Mouse (Mus musculus) CH12.LX (cell line): ENCODE data around the gene Ttll5. TPM values are rescaled to one million over a fixed set of nuclear protein-coding genes. Genes with fewer than 3 reads are reported as not detected.

Experiments
- DNase-seq: peaks from one replicate; pipeline ENCODE4 v3.0.0-alpha.2; 2013; ENCODE audit errors: extremely low read depth
- H3K27ac ChIP-seq: 2 replicates; pipeline ENCODE4 v1.5.1; 2012; ENCODE audit warnings: low read depth, mild to moderate bottlenecking, control low read depth, moderate library complexity; ENCODE audit not compliant: insufficient read depth
- H3K27me3 ChIP-seq: replicated peaks from 2 replicates; pipeline ENCODE3; 2012; ENCODE audit warnings: inconsistent platforms
- H3K36me3 ChIP-seq, 2 experiments: replicated peaks in 1 of 2; 2 replicates each; pipeline versions ENCODE3 to v1.6.1; 2012; ENCODE audit warnings: inconsistent platforms in 1 of 2, low read length in 1 of 2, mild to moderate bottlenecking in 1 of 2, mixed read lengths in 1 of 2, moderate library complexity in 1 of 2; ENCODE audit not compliant: control insufficient read depth in 1 of 2, insufficient read depth in 1 of 2
- H3K4me1 ChIP-seq, 2 experiments: 2 replicates each; pipeline ENCODE4 v1.6.1; 2012; ENCODE audit warnings: inconsistent platforms in 1 of 2, moderate library complexity in 1 of 2; ENCODE audit not compliant: insufficient read depth in 2 of 2, control insufficient read depth in 1 of 2
- H3K4me2 ChIP-seq: 2 replicates; pipeline ENCODE4 v1.6.1; 2012; ENCODE audit warnings: low read depth, mild to moderate bottlenecking, control low read depth; ENCODE audit not compliant: poor library complexity, insufficient read depth, severe bottlenecking
- H3K4me3 ChIP-seq, 3 experiments: fragments of 150-350 bp in 1 of 3; sonication (generic) in 1 of 3; replicated peaks in 1 of 3; 2 replicates each; pipeline versions ENCODE3 to v1.5.1; 2011 to 2012; ENCODE audit warnings: low read depth in 2 of 3, low read length in 2 of 3, mild to moderate bottlenecking in 2 of 3, moderate library complexity in 2 of 3, control low read depth in 1 of 3, improper control_type of control experiment in 1 of 3, inconsistent platforms in 1 of 3, mixed read lengths in 1 of 3; ENCODE audit not compliant: poor library complexity in 1 of 3
- H3K79me2 ChIP-seq: replicated peaks from 2 replicates; pipeline ENCODE4 v1.6.1; 2012; ENCODE audit warnings: mild to moderate bottlenecking, moderate library complexity; ENCODE audit not compliant: control insufficient read depth, poor library complexity, insufficient read depth, severe bottlenecking; ENCODE audit errors: extremely low read depth
- H3K9ac ChIP-seq: 2 replicates; pipeline ENCODE4 v1.6.1; 2012; ENCODE audit warnings: low read depth, mild to moderate bottlenecking, control low read depth, moderate library complexity; ENCODE audit not compliant: insufficient read depth
- H3K9me3 ChIP-seq: replicated peaks from 2 replicates; pipeline ENCODE3; 2012; ENCODE audit warnings: low read length, inconsistent platforms, mixed read lengths
- BHLHE40 ChIP-seq: IDR thresholded peaks from 2 replicates; pipeline ENCODE4 v1.6.1; 2011; ENCODE audit warnings: mild to moderate bottlenecking, low read depth, low read length, improper control_type of control experiment
- CHD1 ChIP-seq: IDR thresholded peaks from 2 replicates; pipeline ENCODE4 v1.6.1; 2012; ENCODE audit warnings: low read depth, low read length, improper control_type of control experiment, inconsistent platforms
- CHD2 ChIP-seq: IDR thresholded peaks from 2 replicates; pipeline ENCODE4 v1.6.1; 2011; ENCODE audit warnings: low read length, improper control_type of control experiment
- CTCF ChIP-seq, 2 experiments: IDR thresholded peaks in 1 of 2; conservative IDR thresholded peaks in 1 of 2; 2 replicates each; pipeline ENCODE4 v1.5.1; 2011 to 2012; ENCODE audit warnings: low read depth in 2 of 2, low read length in 2 of 2, improper control_type of control experiment in 1 of 2, inconsistent platforms in 1 of 2, mild to moderate bottlenecking in 1 of 2, moderate library complexity in 1 of 2
- E2F4 ChIP-seq: IDR thresholded peaks from 2 replicates; pipeline ENCODE4 v1.6.1; 2011; ENCODE audit warnings: low read depth, low read length, improper control_type of control experiment; ENCODE audit not compliant: insufficient replicate concordance
- ELF1 ChIP-seq: IDR thresholded peaks from 2 replicates; pipeline ENCODE4 v1.6.1; 2014; ENCODE audit warnings: low read depth, mild to moderate bottlenecking, inconsistent platforms, low read length, improper control_type of control experiment
- ETS1 ChIP-seq: conservative IDR thresholded peaks from 2 replicates; pipeline ENCODE4 v1.6.1; 2012; ENCODE audit warnings: low read depth, mild to moderate bottlenecking, inconsistent platforms, low read length, improper control_type of control experiment, moderate library complexity
- GABPA ChIP-seq: IDR thresholded peaks from 2 replicates; pipeline ENCODE4 v1.6.1; 2012; ENCODE audit warnings: low read depth, low read length, improper control_type of control experiment, inconsistent platforms; ENCODE audit not compliant: insufficient replicate concordance
- HCFC1 ChIP-seq: IDR thresholded peaks from 2 replicates; pipeline ENCODE4 v1.6.1; 2012; ENCODE audit warnings: low read depth, mild to moderate bottlenecking, inconsistent platforms, low read length, improper control_type of control experiment
- IRF4 ChIP-seq: IDR thresholded peaks from 2 replicates; pipeline ENCODE4 v1.6.1; 2014; ENCODE audit warnings: low read depth, mild to moderate bottlenecking, inconsistent platforms, low read length, improper control_type of control experiment
- JUN ChIP-seq: IDR thresholded peaks from 2 replicates; pipeline ENCODE4 v1.6.1; 2011; ENCODE audit warnings: low read depth, mild to moderate bottlenecking, low read length, improper control_type of control experiment, moderate library complexity; ENCODE audit not compliant: insufficient read depth
- KAT2A ChIP-seq: IDR thresholded peaks from 2 replicates; pipeline ENCODE4 v1.6.1; 2012; ENCODE audit warnings: low read length, improper control_type of control experiment, inconsistent platforms; ENCODE audit not compliant: insufficient replicate concordance
- MAX ChIP-seq: IDR thresholded peaks from 2 replicates; pipeline ENCODE4 v1.6.1; 2011; ENCODE audit warnings: low read length, improper control_type of control experiment
- MAZ ChIP-seq: IDR thresholded peaks from 2 replicates; pipeline ENCODE4 v1.6.1; 2012; ENCODE audit warnings: low read depth, mild to moderate bottlenecking, inconsistent platforms, low read length, improper control_type of control experiment, moderate library complexity
- MXI1 ChIP-seq: IDR thresholded peaks from 2 replicates; pipeline ENCODE4 v1.6.1; 2011; ENCODE audit warnings: mild to moderate bottlenecking, low read depth, low read length, improper control_type of control experiment
- MYC ChIP-seq: IDR thresholded peaks from 2 replicates; pipeline ENCODE4 v1.6.1; 2011; ENCODE audit warnings: low read depth, mild to moderate bottlenecking, improper control_type of control experiment, low read length
- POLR2AphosphoS2 ChIP-seq: IDR thresholded peaks from 2 replicates; pipeline ENCODE4 v1.6.1; 2011; ENCODE audit warnings: low read depth, low read length, improper control_type of control experiment
- TBP ChIP-seq: conservative IDR thresholded peaks from 2 replicates; pipeline ENCODE4 v1.6.1; 2011; ENCODE audit warnings: low read depth, low read length, improper control_type of control experiment
- TCF12 ChIP-seq: IDR thresholded peaks from 2 replicates; pipeline ENCODE4 v1.6.1; 2014; ENCODE audit warnings: low read depth, mild to moderate bottlenecking, inconsistent platforms, low read length, improper control_type of control experiment
- USF1 ChIP-seq: IDR thresholded peaks from 2 replicates; pipeline ENCODE4 v1.6.1; 2014; ENCODE audit warnings: low read depth, mild to moderate bottlenecking, inconsistent platforms, low read length, improper control_type of control experiment
- USF2 ChIP-seq: conservative IDR thresholded peaks from 2 replicates; pipeline ENCODE4 v1.6.1; 2011; ENCODE audit warnings: low read depth, low read length, improper control_type of control experiment
- ZC3H11A ChIP-seq: IDR thresholded peaks from 2 replicates; pipeline ENCODE4 v1.6.1; 2012; ENCODE audit warnings: low read depth, mild to moderate bottlenecking, inconsistent platforms, low read length, improper control_type of control experiment
- ZMIZ1 ChIP-seq: IDR thresholded peaks from 2 replicates; pipeline ENCODE4 v1.6.1; 2012; ENCODE audit warnings: low read depth, mild to moderate bottlenecking, inconsistent platforms, low read length, improper control_type of control experiment
- dilution Hi-C: fragments of 300-500 bp; cut with MboI; formaldehyde crosslinking; loops from 2 replicates; pipeline ENCODE4 v1.14.3; 2020; ENCODE audit warnings: low sequenced_read_pairs; ENCODE audit not compliant: extremely low pct_unique_long_range_greater_than_20kb, extremely low pct_ligation_motif_present
- in situ Hi-C: fragments of 300-500 bp; cut with MboI; formaldehyde crosslinking; loops from 3 replicates; pipeline ENCODE4 v1.14.3; 2019; ENCODE audit warnings: low sequenced_read_pairs, low pct_ligation_motif_present, low pct_unique_long_range_greater_than_20kb, mixed read lengths
- polyA plus RNA-seq: library from polyadenylated mRNA; unstranded; fragments of >175 nt; gene quantifications from 2 replicates; pipeline ENCODE4 v1.2.1, GENCODE M21; 2012; ENCODE audit warnings: low read depth; ENCODE audit not compliant: insufficient read length
- total RNA-seq, 2 experiments: library from RNA; depleted of rRNA; stranded (reverse); fragments of 300-350 nt in 1 of 2; fragments of >200 nt in 1 of 2; gene quantifications; 2 replicates each; pipeline ENCODE4 v1.2.3; 2012 to 2014

The Ttll5 gene
- total and polyA plus RNA-seq, 3 experiments, result 5.7 to 14.0 (median 8.7) TPM

- TF ChIP-seq ELF1 (no peak), USF1 (no peak), ETS1 (no peak), CTCF (conservative IDR thresholded peaks at IDR 0.05 in 1 of 2, IDR thresholded peaks at IDR 0.05 in 1 of 2; ENCODE audit: low read depth in 2 of 2, low read length in 2 of 2) (no peak), MXI1 (no peak)
- TF ChIP-seq, all 38 proteins: peak for 0
- Histone ChIP-seq H3K27me3 (no peaks in the 10 kb centered on the region), H3K79me2 (no peaks in the 10 kb centered on the region), H3K9me3 (no peaks in the 10 kb centered on the region), H3K36me3 (peaks cover 6 to 27% of the 10 kb centered on the region in 2 experiments), H3K4me2 (no peak overlapping the region), H3K4me3 (no peak overlapping the region), H3K27ac (no peak overlapping the region), H3K4me1 (peaks cover 6 to 60% of the 10 kb centered on the region in 2 experiments; a peak in 3 of 4 replicates), H3K9ac (no peak overlapping the region)
- no peak for DNase-seq
- in situ Hi-C loops (loop anchor here (10.0 kb wide), 1 partner anchor 115 kb away; the partner anchor contains the start of gene Tgfb3), dilution Hi-C loops (no loop called here)
These were observed 135.5 kb downstream of the Ttll5 start for GRCm38 (mm10) chr12:85959822-85960501.

GRCm38 (mm10) chr12:85960699-85961098 is 136.2 kb downstream of the Ttll5 start:
- no peak overlapping the region for H3K9ac ChIP-seq
- H3K4me1 ChIP-seq, result peaks cover 6 to 53% of the 10 kb centered on the region in 2 experiments; a peak in 3 of 4 replicates
- TF ChIP-seq ZMIZ1 (no peak), CHD1 (no peak), USF2 (no peak), TBP (no peak), MYC (no peak), E2F4 (no peak), BHLHE40 (no peak), POLR2AphosphoS2 (no peak), MAZ (no peak), JUN (no peak), HCFC1 (no peak), ZC3H11A (no peak), TCF12 (no peak), CHD2 (no peak), GABPA (no peak), MAX (no peak), IRF4 (no peak), KAT2A (no peak)
- no peak overlapping the region for H3K27ac ChIP-seq
- H3K9me3 ChIP-seq, result no peaks in the 10 kb centered on the region
- H3K79me2 ChIP-seq, result no peaks in the 10 kb centered on the region
- dilution Hi-C loops (no loop called here), in situ Hi-C loops (no loop called here)
- DNase-seq, result no peak
- H3K4me3 ChIP-seq, result no peak overlapping the region
- H3K4me2 ChIP-seq, result no peak overlapping the region
- no peaks in the 10 kb centered on the region for H3K27me3 ChIP-seq
- peaks cover 6 to 25% of the 10 kb centered on the region in 2 experiments for H3K36me3 ChIP-seq
